Mouse (Mus musculus) embryonic fibroblast, embryonic 13.5 days (primary cell): ENCODE results near the gene Polrmt.

Source experiments
- CTCF ChIP-seq: IDR thresholded peaks from 2 replicates; pipeline ENCODE4 v1.5.1; 2011; ENCODE audit warnings: mild to moderate bottlenecking, control low read depth, low read length, moderate library complexity, borderline replicate concordance; ENCODE audit not compliant: insufficient read depth
- POLR2A ChIP-seq: IDR thresholded peaks from 2 replicates; pipeline ENCODE4 v1.6.1; 2011; ENCODE audit warnings: low read depth, mild to moderate bottlenecking, control low read depth, low read length, moderate library complexity

- TF ChIP-seq CTCF, result no peak
- TF ChIP-seq POLR2A, result no peak
These were observed 2.1 kb upstream of the Polrmt start for GRCm38 (mm10) chr10:79748496-79748895.
